Mouse (Mus musculus): ENCODE measurements around the gene Arcn1. TPM values are rescaled to one million over a fixed set of nuclear protein-coding genes. Genes with fewer than 3 reads are reported as not detected.

Arcn1 gene
- polyA plus RNA-seq, 1 experiment = 18.1 TPM

DNA sequence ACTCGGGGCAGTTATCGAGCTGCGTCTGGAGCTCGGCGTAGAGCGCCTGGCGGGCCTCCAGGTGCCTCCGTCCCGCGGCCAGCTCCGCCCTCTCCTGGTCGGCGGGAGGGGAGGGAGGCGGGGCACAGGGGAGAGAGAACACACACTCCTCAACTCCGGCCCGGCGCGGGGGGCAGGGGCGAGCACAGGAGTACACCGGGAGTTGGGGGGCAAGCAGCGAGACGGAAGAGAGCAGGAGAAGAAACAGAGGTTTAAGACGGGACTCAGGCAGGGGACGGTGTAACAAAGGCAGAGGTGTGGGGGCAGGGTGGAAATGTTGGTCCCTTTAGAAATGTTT lies 59.2 kb downstream of the Arcn1 start:
- H3K36me3 ChIP-seq (ENCODE audit: control insufficient read depth, insufficient read depth, low read length) = no peaks in the 10 kb centered on the region
- WGBS = 8% methylated on average over 24 of the region's 24 CpGs
- no peaks in the 10 kb centered on the region for H3K27me3 ChIP-seq (ENCODE audit: control insufficient read depth, insufficient read depth, low read length)
- no peak overlapping the region for H3K27ac ChIP-seq (ENCODE audit: insufficient read depth, low read length)
- peaks cover 4% of the 10 kb centered on the region for H3K4me1 ChIP-seq (ENCODE audit: control insufficient read depth, insufficient read depth, insufficient read length)
- H3K4me3 ChIP-seq (ENCODE audit: extremely low read depth, insufficient read depth, insufficient read length) = peak overlapping the region; percentile 29; the same call in 1 of the 2 replicates
- TF ChIP-seq CTCF (IDR thresholded peaks at IDR 0.05; ENCODE audit: extremely low read depth, insufficient read depth, insufficient read length, insufficient replicate concordance) = no peak
- peak in 1 of 2 experiments; percentile 29 for DNase-seq (ENCODE audit: low read depth in 1 of 2, low spot score in 2 of 2)

DNA sequence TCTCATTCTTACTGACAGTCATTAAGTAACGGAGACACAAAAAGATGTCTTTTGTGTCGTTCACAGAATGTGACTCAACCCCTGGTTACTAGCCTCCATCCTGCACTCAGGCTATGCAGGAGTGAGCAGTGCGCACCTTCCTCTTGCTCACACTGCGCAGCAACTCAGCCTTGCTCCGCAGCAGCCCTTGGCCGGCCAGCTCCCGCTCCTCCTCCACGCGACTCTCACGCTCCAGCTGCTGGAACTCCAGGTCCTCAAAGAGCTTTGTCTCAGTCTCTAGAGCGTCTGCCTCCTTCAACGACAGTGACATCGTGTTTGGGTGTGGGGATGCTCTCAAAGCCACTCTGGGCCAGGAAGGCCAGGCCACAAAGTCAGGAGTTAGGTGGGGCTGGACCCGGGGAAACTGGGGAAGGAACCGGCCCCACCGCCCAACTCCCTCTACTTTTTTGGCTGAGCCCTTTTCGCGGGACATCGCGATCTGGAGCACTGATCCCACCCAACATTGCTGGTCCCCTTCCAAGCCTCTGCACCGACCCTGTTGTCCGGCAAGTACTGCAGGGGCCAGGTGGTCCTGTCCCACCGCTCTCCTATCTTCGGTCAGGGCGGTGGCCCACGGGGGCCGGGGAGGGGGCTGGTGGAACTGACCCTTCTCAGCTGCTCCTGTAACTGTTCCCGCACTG lies 59.8 kb downstream of the Arcn1 start:
- peaks cover 4% of the 10 kb centered on the region for H3K4me1 ChIP-seq (ENCODE audit: control insufficient read depth, insufficient read depth, insufficient read length)
- no peak overlapping the region for H3K27ac ChIP-seq (ENCODE audit: insufficient read depth, low read length)
- WGBS = 47% methylated on average over 28 of the region's 28 CpGs
- DNase-seq (ENCODE audit: low read depth in 1 of 2, low spot score in 2 of 2) = no peak
- TF ChIP-seq CTCF (IDR thresholded peaks at IDR 0.05; ENCODE audit: extremely low read depth, insufficient read depth, insufficient read length, insufficient replicate concordance) (no peak), POLR2A (IDR thresholded peaks at IDR 0.05; ENCODE audit: low read depth, low read length) (no peak)
- H3K4me3 ChIP-seq (ENCODE audit: extremely low read depth, insufficient read depth, insufficient read length) = no peak overlapping the region
- no peaks in the 10 kb centered on the region for H3K27me3 ChIP-seq (ENCODE audit: control insufficient read depth, insufficient read depth, low read length)
- no peaks in the 10 kb centered on the region for H3K36me3 ChIP-seq (ENCODE audit: control insufficient read depth, insufficient read depth, low read length)

DNA sequence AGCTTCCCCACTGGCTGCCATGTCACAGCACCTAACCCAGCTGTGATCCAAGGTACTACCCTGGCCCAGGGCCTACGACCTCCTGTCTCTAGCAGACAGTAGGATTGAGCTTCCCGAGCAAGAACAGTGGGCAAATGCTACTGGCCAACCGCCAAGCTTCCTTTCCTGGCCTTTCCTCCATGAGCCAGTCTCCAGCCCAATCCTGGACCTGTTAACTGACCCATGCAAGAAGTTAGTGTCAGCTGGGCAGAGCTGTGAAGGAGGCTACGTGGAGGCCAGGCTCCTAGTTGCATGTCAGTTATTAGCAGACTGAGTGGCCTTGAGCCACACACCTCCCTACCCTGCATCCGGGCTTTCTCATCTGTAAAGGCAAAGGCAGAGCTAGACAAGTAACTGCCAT lies 67.9 kb downstream of the Arcn1 start:
- Histone ChIP-seq H3K27ac (ENCODE audit: insufficient read depth, low read length) (no peak overlapping the region), H3K4me3 (ENCODE audit: extremely low read depth, insufficient read depth, insufficient read length) (no peak overlapping the region), H3K36me3 (ENCODE audit: control insufficient read depth, insufficient read depth, low read length) (no peaks in the 10 kb centered on the region), H3K4me1 (ENCODE audit: control insufficient read depth, insufficient read depth, insufficient read length) (no peaks in the 10 kb centered on the region), H3K27me3 (ENCODE audit: control insufficient read depth, insufficient read depth, low read length) (no peaks in the 10 kb centered on the region)
- 83% methylated on average over 5 of the region's 5 CpGs for WGBS
- no peak for DNase-seq (ENCODE audit: low read depth in 1 of 2, low spot score in 2 of 2)
- no peak for TF ChIP-seq POLR2A (IDR thresholded peaks at IDR 0.05; ENCODE audit: low read depth, low read length)
- TF ChIP-seq CTCF (IDR thresholded peaks at IDR 0.05; ENCODE audit: extremely low read depth, insufficient read depth, insufficient read length, insufficient replicate concordance) = no peak

DNA sequence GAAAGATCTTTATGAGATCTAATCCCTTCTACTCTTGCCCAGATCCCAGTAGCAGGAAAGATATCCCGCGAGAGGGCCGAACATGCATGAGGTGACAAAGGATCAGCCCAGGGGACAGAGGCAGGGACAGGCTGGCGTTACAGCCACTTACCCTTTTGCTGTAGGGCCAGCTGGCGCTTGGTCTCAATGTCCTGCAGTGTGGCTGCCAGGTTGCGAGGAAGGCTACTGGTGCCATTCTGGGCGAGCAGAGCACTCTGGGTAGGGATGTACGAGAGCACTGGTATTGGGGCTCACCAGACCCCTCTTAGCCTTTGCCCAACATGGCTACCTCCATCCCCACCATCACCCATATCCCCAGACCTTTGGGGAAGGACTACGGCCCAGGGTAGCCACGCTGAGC lies 68.4 kb downstream of the Arcn1 start:
- H3K27me3 ChIP-seq (ENCODE audit: control insufficient read depth, insufficient read depth, low read length) = no peaks in the 10 kb centered on the region
- no peak overlapping the region for H3K4me3 ChIP-seq (ENCODE audit: extremely low read depth, insufficient read depth, insufficient read length)
- H3K4me1 ChIP-seq (ENCODE audit: control insufficient read depth, insufficient read depth, insufficient read length) = no peaks in the 10 kb centered on the region
- H3K36me3 ChIP-seq (ENCODE audit: control insufficient read depth, insufficient read depth, low read length) = no peaks in the 10 kb centered on the region
- H3K27ac ChIP-seq (ENCODE audit: insufficient read depth, low read length) = no peak overlapping the region
- DNase-seq (ENCODE audit: low read depth in 1 of 2, low spot score in 2 of 2) = no peak
- TF ChIP-seq CTCF (IDR thresholded peaks at IDR 0.05; ENCODE audit: extremely low read depth, insufficient read depth, insufficient read length, insufficient replicate concordance) (no peak), POLR2A (IDR thresholded peaks at IDR 0.05; ENCODE audit: low read depth, low read length) (no peak)
- 93% methylated on average over 10 of the region's 10 CpGs for WGBS

DNA sequence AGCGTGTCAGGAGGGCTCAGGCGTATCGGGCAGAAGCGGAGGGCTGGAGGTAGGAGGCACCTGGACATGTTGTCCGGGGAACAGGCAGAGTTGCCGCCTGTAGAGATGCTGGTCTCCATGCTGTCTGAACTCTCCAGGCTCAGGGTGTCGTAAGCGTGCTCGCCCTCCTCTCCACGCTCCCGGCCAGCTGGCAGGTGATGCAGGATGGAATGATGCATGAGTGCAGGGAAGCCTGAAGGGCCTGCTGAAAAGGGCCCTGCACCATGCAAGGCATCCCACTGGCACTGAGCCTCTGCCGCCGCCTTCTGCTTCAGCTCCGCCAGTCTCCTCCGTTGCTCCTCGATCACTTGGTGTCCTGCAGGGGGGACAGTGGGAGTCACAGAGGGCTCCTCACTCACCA lies 69.8 kb downstream of the Arcn1 start:
- Histone ChIP-seq H3K4me3 (ENCODE audit: extremely low read depth, insufficient read depth, insufficient read length) (no peak overlapping the region), H3K27me3 (ENCODE audit: control insufficient read depth, insufficient read depth, low read length) (no peaks in the 10 kb centered on the region), H3K4me1 (ENCODE audit: control insufficient read depth, insufficient read depth, insufficient read length) (no peaks in the 10 kb centered on the region), H3K36me3 (ENCODE audit: control insufficient read depth, insufficient read depth, low read length) (no peaks in the 10 kb centered on the region), H3K27ac (ENCODE audit: insufficient read depth, low read length) (no peak overlapping the region)
- 91% methylated on average over 16 of the region's 16 CpGs for WGBS
- no peak for DNase-seq (ENCODE audit: low read depth in 1 of 2, low spot score in 2 of 2)
- TF ChIP-seq CTCF (IDR thresholded peaks at IDR 0.05; ENCODE audit: extremely low read depth, insufficient read depth, insufficient read length, insufficient replicate concordance) (no peak), POLR2A (IDR thresholded peaks at IDR 0.05; ENCODE audit: low read depth, low read length) (no peak)

DNA sequence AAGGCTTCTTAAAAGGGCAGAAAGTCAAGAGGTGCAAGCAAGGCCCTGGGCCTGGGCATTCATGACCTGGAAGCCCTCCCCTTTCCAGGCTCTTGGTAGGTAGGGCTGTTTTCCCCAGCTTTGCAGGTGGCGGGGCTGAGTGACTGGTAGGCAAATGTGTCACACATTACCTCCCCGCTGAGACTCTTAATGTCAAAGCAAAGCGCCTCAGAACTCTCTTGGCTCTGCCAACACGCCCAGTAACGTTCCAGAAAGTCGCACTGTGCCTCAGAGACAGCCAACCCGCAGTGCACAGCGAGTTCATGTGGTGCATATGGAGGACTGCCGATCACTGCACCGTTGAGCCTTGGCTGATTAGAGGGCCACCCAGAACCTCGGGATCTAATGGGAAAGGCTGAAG lies 74.6 kb downstream of the Arcn1 start:
- no peaks in the 10 kb centered on the region for H3K36me3 ChIP-seq (ENCODE audit: control insufficient read depth, insufficient read depth, low read length)
- H3K4me3 ChIP-seq (ENCODE audit: extremely low read depth, insufficient read depth, insufficient read length) = no peak overlapping the region
- WGBS = 91% methylated on average over 11 of the region's 11 CpGs
- peaks cover 6% of the 10 kb centered on the region; the same call in 1 of the 2 replicates for H3K4me1 ChIP-seq (ENCODE audit: control insufficient read depth, insufficient read depth, insufficient read length)
- H3K27ac ChIP-seq (ENCODE audit: insufficient read depth, low read length) = no peak overlapping the region
- no peaks in the 10 kb centered on the region for H3K27me3 ChIP-seq (ENCODE audit: control insufficient read depth, insufficient read depth, low read length)
- DNase-seq (ENCODE audit: low read depth in 1 of 2, low spot score in 2 of 2) = no peak
- TF ChIP-seq CTCF (IDR thresholded peaks at IDR 0.05; ENCODE audit: extremely low read depth, insufficient read depth, insufficient read length, insufficient replicate concordance) = no peak
- no peak for TF ChIP-seq POLR2A (IDR thresholded peaks at IDR 0.05; ENCODE audit: low read depth, low read length)

DNA sequence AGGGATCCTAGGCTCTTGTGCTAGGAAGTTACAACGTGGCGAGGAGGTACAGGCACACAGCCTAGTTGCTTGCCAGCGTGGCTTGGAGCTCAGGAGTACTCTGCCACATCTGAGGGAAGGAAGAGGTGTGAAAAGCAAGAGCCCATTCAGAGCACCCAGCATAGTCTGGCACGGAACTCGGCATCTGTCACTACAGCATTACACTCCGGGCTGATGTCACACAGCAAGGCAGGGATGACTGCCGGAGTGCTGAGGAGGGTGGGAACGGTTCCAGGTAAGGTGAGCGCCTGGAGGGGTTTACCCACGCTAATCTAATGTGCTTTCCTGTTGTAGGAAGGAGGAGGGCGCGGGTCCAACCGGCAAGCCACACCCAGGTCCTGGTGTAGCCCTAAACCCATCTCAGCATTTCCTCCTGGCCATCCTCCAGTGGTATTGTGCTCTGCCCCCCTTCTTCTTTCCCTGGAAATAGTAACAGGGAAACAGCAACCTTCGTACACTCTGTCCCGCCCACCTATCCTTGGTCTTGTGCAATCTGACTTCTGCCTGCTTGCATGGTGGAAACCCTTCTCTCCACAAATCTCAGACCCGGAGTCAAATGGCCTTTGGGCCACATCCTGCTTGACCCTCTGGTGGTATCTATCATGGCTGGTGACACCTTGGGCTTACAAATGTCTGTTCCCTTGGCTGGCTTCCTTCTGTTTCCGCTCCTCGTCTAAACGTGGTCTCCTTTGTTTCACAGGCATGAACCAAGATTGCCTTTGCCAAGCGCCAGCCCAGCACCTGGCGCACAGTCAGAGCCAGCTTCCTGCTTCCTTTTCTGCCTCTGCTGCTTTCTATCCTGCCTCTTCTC lies 75.7 kb downstream of the Arcn1 start:
- 53% methylated on average over 21 of the region's 21 CpGs for WGBS
- no peak overlapping the region for H3K4me3 ChIP-seq (ENCODE audit: extremely low read depth, insufficient read depth, insufficient read length)
- peaks cover 6% of the 10 kb centered on the region; the same call in 1 of the 2 replicates for H3K4me1 ChIP-seq (ENCODE audit: control insufficient read depth, insufficient read depth, insufficient read length)
- H3K27me3 ChIP-seq (ENCODE audit: control insufficient read depth, insufficient read depth, low read length) = no peaks in the 10 kb centered on the region
- TF ChIP-seq POLR2A (IDR thresholded peaks at IDR 0.05; ENCODE audit: low read depth, low read length) (no peak), CTCF (IDR thresholded peaks at IDR 0.05; ENCODE audit: extremely low read depth, insufficient read depth, insufficient read length, insufficient replicate concordance) (no peak)
- no peak for DNase-seq (ENCODE audit: low read depth in 1 of 2, low spot score in 2 of 2)
- H3K36me3 ChIP-seq (ENCODE audit: control insufficient read depth, insufficient read depth, low read length) = no peaks in the 10 kb centered on the region
- H3K27ac ChIP-seq (ENCODE audit: insufficient read depth, low read length) = no peak overlapping the region

Other genes starting within 250 kb of the Arcn1 start
- gene Cxcr5, start 206.0 kb downstream of the Arcn1 start, polyA plus RNA-seq (2012; rRNA removed) = 133 and 154 TPM in 2 replicates
- 15.3 and 17.3 TPM in 2 replicates for gene Ddx6, start 163.0 kb downstream of the Arcn1 start, polyA plus RNA-seq (2012; rRNA removed)
- gene Treh, start 94.6 kb downstream of the Arcn1 start, polyA plus RNA-seq (2012; rRNA removed) = not detected in 2 replicates
- gene Phldb1, start 32.6 kb downstream of the Arcn1 start, polyA plus RNA-seq (2012; rRNA removed) = 12.3 and 16.0 TPM in 2 replicates
- 14.6 and 22.1 TPM in 2 replicates for gene Ift46, start 63 bp upstream of the Arcn1 start, polyA plus RNA-seq (2012; rRNA removed)
- 0.72 and 0.74 TPM in 2 replicates for gene Tmem25, start 31.5 kb upstream of the Arcn1 start, polyA plus RNA-seq (2012; rRNA removed)
- gene Ttc36, start 35.2 kb upstream of the Arcn1 start, polyA plus RNA-seq (2012; rRNA removed) = 1.9 and 2.2 TPM in 2 replicates
- gene Kmt2a, start 113.5 kb upstream of the Arcn1 start, polyA plus RNA-seq (2012; rRNA removed) = 36.8 and 38.4 TPM in 2 replicates
- gene Atp5l, start 152.9 kb upstream of the Arcn1 start, polyA plus RNA-seq (2012; rRNA removed) = 65.8 and 79.4 TPM in 2 replicates
- gene Ube4a, start 197.8 kb upstream of the Arcn1 start, polyA plus RNA-seq (2012; rRNA removed) = 6.5 and 9.5 TPM in 2 replicates
- 12.8 and 14.5 TPM in 2 replicates for gene Cd3g, start 212.6 kb upstream of the Arcn1 start, polyA plus RNA-seq (2012; rRNA removed)
- 19.6 and 24.0 TPM in 2 replicates for gene Cd3d, start 213.9 kb upstream of the Arcn1 start, polyA plus RNA-seq (2012; rRNA removed)
- 42.8 and 44.8 TPM in 2 replicates for gene Cd3e, start 241.8 kb upstream of the Arcn1 start, polyA plus RNA-seq (2012; rRNA removed)

All from spleen, adult 2 months (tissue).